Mouse (Mus musculus) liver, embryonic 13.5 days (tissue): Measurements from ENCODE around the gene Ppbp. TPM values are rescaled to one million over a fixed set of nuclear protein-coding genes. Genes with fewer than 3 reads are reported as not detected.
"Not testable (repeated sequence)": the region's sequence is repeated elsewhere in the genome, so short reads cannot be mapped to it uniquely, and the experiment has no call there.

Source experiments
- ATAC-seq: fragments of 200-750 bp; cut with Nextera tagmentation; 2 replicates; pipeline ENCODE4 v1.8.0; 2017; ENCODE audit warnings: low read depth, mild to moderate bottlenecking, moderate number of reproducible peaks, moderate library complexity
- DNase-seq: peaks from one replicate; pipeline ENCODE4 v3.0.0; 2022
- H3K27ac ChIP-seq: fragments of 300-500 bp; sonication (generic); 2 replicates; pipeline ENCODE4 v1.5.1; 2015; ENCODE audit warnings: moderate library complexity, mild to moderate bottlenecking, inconsistent platforms
- H3K27me3 ChIP-seq: fragments of 300-500 bp; sonication (generic); 2 replicates; pipeline ENCODE4 v1.6.1; 2015; ENCODE audit warnings: mild to moderate bottlenecking, inconsistent platforms
- H3K36me3 ChIP-seq: fragments of 300-500 bp; sonication (generic); 2 replicates; pipeline ENCODE4 v1.6.1; 2015; ENCODE audit warnings: mild to moderate bottlenecking, inconsistent platforms
- H3K4me1 ChIP-seq: fragments of 300-500 bp; sonication (generic); replicated peaks from 2 replicates; pipeline ENCODE4 v1.6.1; 2015; ENCODE audit warnings: inconsistent platforms
- H3K4me2 ChIP-seq: fragments of 300-500 bp; sonication (generic); 2 replicates; pipeline ENCODE4 v1.6.1; 2015; ENCODE audit warnings: inconsistent platforms, mild to moderate bottlenecking, moderate library complexity
- H3K4me3 ChIP-seq: fragments of 300-500 bp; sonication (generic); replicated peaks from 2 replicates; pipeline ENCODE4 v1.5.1; 2015; ENCODE audit warnings: mild to moderate bottlenecking, inconsistent platforms
- H3K9ac ChIP-seq: fragments of 300-500 bp; sonication (generic); 2 replicates; pipeline ENCODE4 v1.6.1; 2015; ENCODE audit warnings: mild to moderate bottlenecking, inconsistent platforms
- H3K9me3 ChIP-seq: fragments of 300-500 bp; sonication (generic); replicated peaks from 2 replicates; pipeline ENCODE4 v1.6.1; 2016; ENCODE audit warnings: inconsistent platforms
- WGBS: fragments of 180-500 bp; shearing (Covaris S2); methylation state at CpG from one replicate; pipeline ENCODE4 v1.1.7; 2015; ENCODE audit not compliant: insufficient replicate concordance; 5-methylcytosine and 5-hydroxymethylcytosine counted together
- microRNA-seq: library from miRNA; unstranded; fragments of <30 nt; microRNA quantifications from one replicate; pipeline ENCODE4, GENCODE M21; 2016
- polyA plus RNA-seq: library from polyadenylated mRNA; unstranded; fragments of >200 nt; fragmentation: Nextera tagmentation; extraction: Ambion mirVana; gene quantifications from 2 replicates; pipeline ENCODE4 v1.2.1, GENCODE M21; 2015

Ppbp gene
- polyA plus RNA-seq, 1 experiment from 2014 or later: 207 TPM

- ATAC-seq (no peak), DNase-seq (no peak)
- Histone ChIP-seq H3K27ac (no peak overlapping the region), H3K27me3 (no peaks in the 10 kb centered on the region), H3K4me1 (no peaks in the 10 kb centered on the region), H3K36me3 (no peaks in the 10 kb centered on the region), H3K4me3 (no peak overlapping the region), H3K9me3 (no peaks in the 10 kb centered on the region), H3K9ac (no peak overlapping the region), H3K4me2 (no peak overlapping the region)
- WGBS: 27% methylated on average over 11 of the region's 11 CpGs
These were observed 21.2 kb downstream of the Ppbp start for GRCm38 (mm10) chr5:90789306-90790073.

- ATAC-seq: no peak
- 23% methylated on average over 8 of the region's 8 CpGs for WGBS
These were observed 21.8 kb downstream of the Ppbp start for GRCm38 (mm10) chr5:90790074-90790502.

GRCm38 (mm10) chr5:90794195-90794625 is 25.9 kb downstream of the Ppbp start, which contains the start of gene Cxcl15:
Gene Cxcl15, plus strand, starts transcription at chr5:90794534.
- H3K4me2 ChIP-seq: no peak within 1 kb of the TSS
- no peak for ATAC-seq
- no peaks in the 10 kb centered on the region for H3K4me1 ChIP-seq
- no peaks in the 10 kb centered on the region for H3K27me3 ChIP-seq
- no peaks in the 10 kb centered on the region for H3K9me3 ChIP-seq
- H3K9ac ChIP-seq: no peak within 1 kb of the TSS
- DNase-seq: no peak
- H3K36me3 ChIP-seq: no peaks in the 10 kb centered on the region
- 49% methylated on average over 5 of the region's 5 CpGs for WGBS
- H3K27ac ChIP-seq: no peak within 1 kb of the TSS
- no peak within 1 kb of the TSS for H3K4me3 ChIP-seq

More at GRCm38 (mm10) chr5:90790074-90790502, 21.8 kb downstream of the Ppbp start:
- H3K9ac ChIP-seq: no peak overlapping the region
- no peaks in the 10 kb centered on the region for H3K27me3 ChIP-seq
- H3K36me3 ChIP-seq: no peaks in the 10 kb centered on the region
- no peak overlapping the region for H3K27ac ChIP-seq
- DNase-seq: no peak
- no peaks in the 10 kb centered on the region for H3K4me1 ChIP-seq
- no peak overlapping the region for H3K4me3 ChIP-seq
- H3K9me3 ChIP-seq: no peaks in the 10 kb centered on the region
- H3K4me2 ChIP-seq: no peak overlapping the region

- 62% methylated on average over 2 of the region's 2 CpGs for WGBS
- not testable (repeated sequence) for H3K27me3 ChIP-seq, H3K4me3 ChIP-seq, H3K4me1 ChIP-seq, DNase-seq, ATAC-seq, H3K4me2 ChIP-seq, H3K9me3 ChIP-seq, H3K36me3 ChIP-seq, H3K9ac ChIP-seq, H3K27ac ChIP-seq
These were observed 27.1 kb downstream of the Ppbp start for GRCm38 (mm10) chr5:90795392-90795791.

GRCm38 (mm10) chr5:90804574-90804973 is 36.3 kb downstream of the Ppbp start:
- no peaks in the 10 kb centered on the region for H3K4me1 ChIP-seq
- H3K4me2 ChIP-seq: no peak overlapping the region
- no peaks in the 10 kb centered on the region for H3K9me3 ChIP-seq
- H3K9ac ChIP-seq: no peak overlapping the region
- ATAC-seq: no peak
- no peak overlapping the region for H3K27ac ChIP-seq
- no peak overlapping the region for H3K4me3 ChIP-seq
- H3K27me3 ChIP-seq: no peaks in the 10 kb centered on the region
- no peaks in the 10 kb centered on the region for H3K36me3 ChIP-seq
- no peak for DNase-seq

GRCm38 (mm10) chr5:90806050-90806449 is 37.7 kb downstream of the Ppbp start:
- no peak overlapping the region for H3K9ac ChIP-seq

GRCm38 (mm10) chr5:90807176-90807950 is 39.0 kb downstream of the Ppbp start:
- 59% methylated on average over 3 of the region's 3 CpGs for WGBS
- no peak overlapping the region for H3K4me3 ChIP-seq
- H3K9ac ChIP-seq: no peak overlapping the region
- H3K4me2 ChIP-seq: no peak overlapping the region
- H3K36me3 ChIP-seq: no peaks in the 10 kb centered on the region
- ATAC-seq (no peak), DNase-seq (no peak)
- no peaks in the 10 kb centered on the region for H3K9me3 ChIP-seq
- no peaks in the 10 kb centered on the region for H3K27me3 ChIP-seq
- H3K27ac ChIP-seq: no peak overlapping the region
- no peaks in the 10 kb centered on the region for H3K4me1 ChIP-seq

More at GRCm38 (mm10) chr5:90806050-90806449, 37.7 kb downstream of the Ppbp start:
- H3K9me3 ChIP-seq: no peaks in the 10 kb centered on the region
- H3K4me1 ChIP-seq: no peaks in the 10 kb centered on the region
- no peaks in the 10 kb centered on the region for H3K36me3 ChIP-seq
- no peak for DNase-seq
- ATAC-seq: no peak
- no peaks in the 10 kb centered on the region for H3K27me3 ChIP-seq
- no peak overlapping the region for H3K27ac ChIP-seq
- H3K4me2 ChIP-seq: no peak overlapping the region
- no peak overlapping the region for H3K4me3 ChIP-seq

Small RNAs within 50 kb of the gene (microRNA-seq; reads per million reads assigned to microRNA genes)
- not detected for gene Gm24322

Other genes starting within 250 kb of the Ppbp start
- 9.5 and 11.1 TPM in 2 replicates for gene Afm, start 249.6 kb upstream of the Ppbp start, polyA plus RNA-seq
- 0.28 and 0.42 TPM in 2 replicates for gene 5830473C10Rik, start 207.4 kb upstream of the Ppbp start, polyA plus RNA-seq
- 3.8 and 4.9 TPM in 2 replicates for gene Rassf6, start 127.9 kb upstream of the Ppbp start, polyA plus RNA-seq
- gene Cxcl5, start 9.2 kb upstream of the Ppbp start, polyA plus RNA-seq: 0.84 and 0.98 TPM in 2 replicates
- 569 and 620 TPM in 2 replicates for gene Pf4, start 3.9 kb downstream of the Ppbp start, polyA plus RNA-seq
- gene Cxcl3, start 17.6 kb downstream of the Ppbp start, polyA plus RNA-seq: not detected in 2 replicates
- gene Cxcl15, start 26.0 kb downstream of the Ppbp start, polyA plus RNA-seq: not detected in 2 replicates
- 0.78 and 1.5 TPM in 2 replicates for gene Cxcl1, start 122.7 kb downstream of the Ppbp start, polyA plus RNA-seq
- not detected in 2 replicates for gene Cxcl2, start 135.4 kb downstream of the Ppbp start, polyA plus RNA-seq
- gene Mthfd2l, start 162.6 kb downstream of the Ppbp start, polyA plus RNA-seq: 9.7 and 10.0 TPM in 2 replicates